Mouse (Mus musculus) activated CD4-positive, CD25-positive, alpha-beta regulatory T cell (primary cell): ENCODE data around the gene Brsk2. TPM values are rescaled to one million over a fixed set of nuclear protein-coding genes. Genes with fewer than 3 reads are reported as not detected.

Source experiments
- polyA plus RNA-seq, 2 experiments: library from polyadenylated mRNA; unstranded; fragments of 100-300 nt; shearing (Covaris generic); gene quantifications; one replicate each; pipeline ENCODE4 v1.2.1; 2017

The Brsk2 gene
- polyA plus RNA-seq = under 1 TPM in 1 of 2 experiments, not detected in 1; 0.17 TPM

DNA sequence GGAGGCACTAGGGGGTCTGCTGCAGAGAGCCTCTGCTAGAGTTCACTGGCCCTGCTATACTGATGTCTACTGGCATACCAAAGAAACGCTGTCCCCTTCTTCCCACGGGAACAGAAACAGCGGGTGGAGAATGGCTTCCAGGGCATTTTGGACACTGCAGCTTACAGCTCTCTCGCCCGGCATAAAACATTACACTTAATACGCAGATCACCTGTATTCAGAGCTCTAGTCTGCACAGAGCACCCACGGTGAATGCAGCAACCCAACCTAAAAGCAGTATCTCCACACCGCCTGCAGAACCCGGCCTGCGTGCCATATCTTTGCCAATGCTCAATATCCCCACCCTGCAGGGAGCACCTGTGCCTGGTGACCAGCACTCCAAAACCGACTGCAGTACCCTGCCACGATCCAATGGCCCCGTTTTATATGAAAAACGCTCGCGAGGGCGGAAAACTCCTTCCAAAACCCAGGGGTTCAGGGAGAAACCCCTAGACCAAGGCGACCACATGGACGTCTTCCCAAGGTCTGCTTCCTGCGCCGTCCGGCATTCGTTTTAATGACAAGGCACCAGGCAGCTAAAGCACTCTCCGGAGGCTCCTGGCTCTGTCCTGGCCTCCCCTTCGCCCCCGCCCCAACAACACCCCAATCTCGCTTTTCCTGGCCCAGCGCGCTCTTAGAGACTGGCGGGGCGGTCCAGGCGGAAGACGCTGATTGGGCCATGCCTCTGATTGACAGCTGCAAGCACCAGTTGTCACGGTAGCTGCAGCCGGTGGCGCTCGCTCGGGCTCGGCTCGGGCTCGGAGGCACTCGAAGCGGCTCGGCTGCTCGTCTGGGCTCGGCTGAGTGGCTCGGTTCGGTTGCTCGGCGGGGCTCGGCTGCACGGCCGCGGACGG lies at the start of gene Brsk2:
Brsk2 (plus strand) TSS at position 846 of the 893 bp plus-strand sequence.

DNA sequence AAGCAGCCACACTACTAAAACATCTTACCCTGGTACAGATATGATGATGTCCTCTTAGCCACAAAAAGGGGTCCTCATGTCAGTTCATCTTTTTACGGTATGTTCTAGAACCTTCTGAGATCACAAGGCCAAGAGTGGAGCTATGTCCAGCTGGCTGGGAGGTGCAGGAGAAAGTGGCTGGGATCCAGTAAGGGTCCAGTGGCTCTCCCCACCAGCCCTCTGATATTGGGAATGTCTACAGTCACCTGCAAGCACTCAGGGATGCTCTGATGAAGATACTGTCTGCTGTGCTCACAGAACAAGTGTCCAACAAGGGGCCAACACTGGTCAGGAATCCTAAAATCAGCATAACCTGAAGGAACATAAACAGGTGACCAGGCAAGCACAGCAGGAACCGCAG lies 31.1 kb upstream of the Brsk2 start, which contains the start of gene Tollip:
Tollip (minus strand) TSS at position 101 of the 400 bp plus-strand sequence.

Other genes starting within 250 kb of the Brsk2 start
- gene Muc5ac, start 160.8 kb upstream of the Brsk2 start, polyA plus RNA-seq = under 1 TPM in 1 of 2 experiments, not detected in 1; 0.06 TPM
- gene Muc5b, start 110.7 kb upstream of the Brsk2 start, polyA plus RNA-seq = under 1 TPM in 1 of 2 experiments, not detected in 1; 0.12 TPM
- 10 to 100 TPM; 41.9 to 42.3 TPM for gene Tollip, start 31.2 kb upstream of the Brsk2 start, polyA plus RNA-seq
- 10 to 100 TPM; 67.3 to 91.7 TPM for gene Mob2, start 111.3 kb downstream of the Brsk2 start, polyA plus RNA-seq
- under 1 TPM in 1 of 2 experiments, not detected in 1; 0.13 TPM for gene Dusp8, start 146.1 kb downstream of the Brsk2 start, polyA plus RNA-seq
- gene Gm45618, start 171.0 kb downstream of the Brsk2 start, polyA plus RNA-seq = not detected
- not detected for gene Gm39115, start 186.3 kb downstream of the Brsk2 start, polyA plus RNA-seq
- not detected for gene Gm45337, start 194.9 kb downstream of the Brsk2 start, polyA plus RNA-seq
- gene Gm29735, start 207.4 kb downstream of the Brsk2 start, polyA plus RNA-seq = not detected
- under 1 TPM in 1 of 2 experiments, not detected in 1; 0.75 TPM for gene Gm4553, start 216.0 kb downstream of the Brsk2 start, polyA plus RNA-seq
- under 1 TPM in 1 of 2 experiments, not detected in 1; 0.20 TPM for gene Krtap5-2, start 226.3 kb downstream of the Brsk2 start, polyA plus RNA-seq
- gene Gm10153, start 240.6 kb downstream of the Brsk2 start, polyA plus RNA-seq = not detected